Comparison of ENCODE assay signal across 8 mouse cellular contexts in the genomic region with DNA sequence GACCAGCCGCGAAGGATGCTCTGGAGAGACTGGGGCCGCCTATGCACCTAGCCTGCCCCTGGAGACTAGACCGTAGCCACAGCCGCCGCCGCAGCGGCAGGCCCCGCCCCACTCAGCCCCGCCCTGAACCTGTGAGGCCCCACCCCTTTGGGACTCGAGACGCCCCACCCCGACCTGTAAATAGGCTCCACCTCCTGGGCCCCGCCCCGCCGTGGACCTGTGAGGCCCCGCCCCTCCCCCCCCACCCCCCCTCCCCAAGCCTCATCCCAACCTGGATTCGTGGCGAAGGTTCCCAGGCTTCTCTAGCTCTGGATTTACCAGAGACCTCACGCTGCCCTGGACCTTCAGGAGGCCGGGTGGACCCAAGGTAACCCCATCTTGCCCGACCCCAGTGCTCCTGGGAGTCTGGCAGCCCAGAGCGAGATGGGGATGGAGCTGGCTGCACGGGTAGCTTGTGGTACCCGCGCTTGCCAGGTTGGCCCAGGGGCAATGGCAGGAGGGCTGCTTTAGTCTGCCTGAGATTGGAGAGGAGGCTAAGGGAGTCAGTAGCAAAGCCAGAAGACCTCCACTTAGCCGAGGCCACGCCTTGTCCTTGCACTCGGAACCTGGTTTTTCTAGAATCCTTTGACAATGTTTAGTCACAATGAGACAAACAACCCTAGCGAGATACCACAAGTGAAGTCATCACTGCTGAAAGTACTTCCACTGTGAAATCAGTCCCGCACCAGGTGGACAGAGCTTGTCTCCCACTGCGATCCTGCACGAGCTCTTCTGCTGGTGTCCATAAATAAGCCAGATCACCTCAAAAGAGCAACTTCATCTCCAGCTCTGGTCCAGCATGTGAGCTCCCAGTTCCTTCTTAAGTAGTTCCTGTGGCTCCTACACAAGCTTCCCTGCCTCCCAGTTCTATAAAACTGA.
DNase-seq lines count a peak whose midpoint lies in the region; ATAC-seq and TF ChIP-seq lines count a peak whose summit lies in the region.

No protein-coding gene starts in this region.

- H3K4me3 ChIP-seq in heart, postnatal 0 days (ENCODE audit: low read depth, low read length), result peak overlapping the region; percentile 32
- peak overlapping the region; percentile 51 for H3K4me3 ChIP-seq in small intestine, adult 2 months (ENCODE audit: low read depth, low read length)

- 0 out of 2 replicates have a peak, but pooled peaks cover 5% of the 10 kb centered on the region for H3K27me3 ChIP-seq in heart, postnatal 0 days (ENCODE audit: control insufficient read depth, insufficient read depth, low read length)
- H3K27me3 ChIP-seq in small intestine, adult 2 months (ENCODE audit: control insufficient read depth, insufficient read depth, low read length), result no peaks in the 10 kb centered on the region

- intact Hi-C loops in left cerebral cortex, postnatal 36 days (cut with DNase I), result no loop called here

- H3K4me1 ChIP-seq in heart, postnatal 0 days (ENCODE audit: control insufficient read depth, insufficient read depth), result 0 out of 2 replicates have a peak, but pooled peaks cover 7% of the 10 kb centered on the region
- peaks cover 9% of the 10 kb centered on the region for H3K4me1 ChIP-seq in small intestine, adult 2 months (ENCODE audit: control insufficient read depth, insufficient read depth, insufficient read length, low read length)

- H3K9me3 ChIP-seq in heart, postnatal 0 days (replicated peaks; ENCODE audit: control insufficient read depth, low read length), result no peaks in the 10 kb centered on the region

- no peak overlapping the region for H3K9ac ChIP-seq in heart, postnatal 0 days (replicated peaks; ENCODE audit: low read depth, low read length)

- no peak for TF ChIP-seq EP300 in heart, postnatal 0 days (IDR thresholded peaks at IDR 0.05; ENCODE audit: low read depth)

- DNase-seq in left cerebral cortex, adult 18-20 months (ENCODE audit: low spot score in 2 of 2), result peak; percentile 31 to 35
- DNase-seq in left cerebral cortex, adult 9 months (ENCODE audit: low spot score in 2 of 2), result no peak
- peak; percentile 83 for DNase-seq in cerebellum, adult 9-11 months
- DNase-seq in heart, postnatal 0 days (ENCODE audit: low spot score), result no peak
- DNase-seq in left cerebral cortex, postnatal 36 days (ENCODE audit: low spot score in 2 of 2), result peak; percentile 23 to 30

- TF ChIP-seq POLR2A in small intestine, adult 2 months (IDR thresholded peaks at IDR 0.05; ENCODE audit: low read depth, low read length), result no peak

- ATAC-seq in heart, postnatal 0 days (ENCODE audit: insufficient read depth, low read depth), result peak; percentile 80
- peak; percentile 77 for ATAC-seq in megakaryocyte progenitor cell, adult 5-6 weeks (replicated peaks; ENCODE audit: poor library complexity)
- no peak for ATAC-seq in erythroblast, adult 5-6 weeks (replicated peaks; ENCODE audit: low FRiP score, poor library complexity, severe bottlenecking)

- WGBS in heart, postnatal 0 days, result 13% methylated on average over 26 of the region's 33 CpGs
- WGBS in small intestine, adult 2 months, result 14% methylated on average over 33 of the region's 33 CpGs

- no peaks in the 10 kb centered on the region for H3K36me3 ChIP-seq in heart, postnatal 0 days (replicated peaks; ENCODE audit: control insufficient read depth, insufficient read depth, low read length)
- H3K36me3 ChIP-seq in small intestine, adult 2 months (ENCODE audit: control insufficient read depth, insufficient read depth, low read length), result no peaks in the 10 kb centered on the region

- no peak overlapping the region for H3K27ac ChIP-seq in heart, postnatal 0 days (ENCODE audit: low read depth)
- H3K27ac ChIP-seq in small intestine, adult 2 months (ENCODE audit: insufficient read depth, low read depth, low read length), result no peak overlapping the region

- no peak for TF ChIP-seq CTCF in heart, postnatal 0 days (IDR thresholded peaks at IDR 0.05; ENCODE audit: low read depth)
- TF ChIP-seq CTCF in small intestine, adult 2 months (IDR thresholded peaks at IDR 0.05; ENCODE audit: extremely low read depth, insufficient read length, insufficient replicate concordance, low read depth, low read length), result no peak

- peak overlapping the region; percentile 62 for H3K4me2 ChIP-seq in heart, postnatal 0 days (ENCODE audit: low read depth, low read length)

Comparison
In these comparisons a context has a peak if more than half of its experiments do, and no peak if none do; other contexts are left out.
1. DNase-seq: peak in left cerebral cortex, adult 18-20 months (2 of 2), cerebellum, adult 9-11 months (single experiment) and left cerebral cortex, postnatal 36 days (2 of 2); none in left cerebral cortex, adult 9 months (0 of 2) and heart, postnatal 0 days (single experiment).